Mouse (Mus musculus) CH12.LX (cell line): Measurements from ENCODE around the gene Kat2b.

Experiments
- BHLHE40 ChIP-seq: IDR thresholded peaks from 2 replicates; pipeline ENCODE4 v1.6.1; 2011; ENCODE audit warnings: mild to moderate bottlenecking, low read depth, low read length, improper control_type of control experiment
- CTCF ChIP-seq, 2 experiments: IDR thresholded peaks in 1 of 2; conservative IDR thresholded peaks in 1 of 2; 2 replicates each; pipeline ENCODE4 v1.5.1; 2011 to 2012; ENCODE audit warnings: low read depth in 2 of 2, low read length in 2 of 2, improper control_type of control experiment in 1 of 2, inconsistent platforms in 1 of 2, mild to moderate bottlenecking in 1 of 2, moderate library complexity in 1 of 2
- EP300 ChIP-seq: IDR thresholded peaks from 2 replicates; pipeline ENCODE4 v1.6.1; 2011; ENCODE audit warnings: low read length, improper control_type of control experiment
- KAT2A ChIP-seq: IDR thresholded peaks from 2 replicates; pipeline ENCODE4 v1.6.1; 2012; ENCODE audit warnings: low read length, improper control_type of control experiment, inconsistent platforms; ENCODE audit not compliant: insufficient replicate concordance
- PAX5 ChIP-seq: IDR thresholded peaks from 2 replicates; pipeline ENCODE4 v1.6.1; 2012; ENCODE audit warnings: low read length, inconsistent platforms, mixed read lengths
- POLR2A ChIP-seq: IDR thresholded peaks from 2 replicates; pipeline ENCODE4 v1.6.1; 2011; ENCODE audit warnings: low read depth, mild to moderate bottlenecking, improper control_type of control experiment, low read length
- SMC3 ChIP-seq: IDR thresholded peaks from 2 replicates; pipeline ENCODE4 v1.6.1; 2011; ENCODE audit warnings: low read depth, low read length, improper control_type of control experiment
- TCF12 ChIP-seq: IDR thresholded peaks from 2 replicates; pipeline ENCODE4 v1.6.1; 2014; ENCODE audit warnings: low read depth, mild to moderate bottlenecking, inconsistent platforms, low read length, improper control_type of control experiment
- USF2 ChIP-seq: conservative IDR thresholded peaks from 2 replicates; pipeline ENCODE4 v1.6.1; 2011; ENCODE audit warnings: low read depth, low read length, improper control_type of control experiment

- TF ChIP-seq PAX5 (no peak), SMC3 (no peak), POLR2A (no peak), TCF12 (no peak), EP300 (no peak), CTCF (conservative IDR thresholded peaks at IDR 0.05 in 1 of 2, IDR thresholded peaks at IDR 0.05 in 1 of 2; ENCODE audit: low read depth in 2 of 2, low read length in 2 of 2) (no peak), KAT2A (no peak), USF2 (no peak), BHLHE40 (no peak)
Measured at GRCm38 (mm10) chr17:53579612-53580011, 13.0 kb downstream of the Kat2b start.
